Mouse (Mus musculus) urinary bladder, postnatal 4 days (tissue): ENCODE results near the gene Cnp.
A peak's percentile ranks its signal among the peaks of the same experiment; 100 is the strongest.

Experiments
- DNase-seq, 2 experiments: peaks; one replicate each; pipeline ENCODE4 v3.0.0; 2021 to 2022; ENCODE audit warnings: low spot score in 2 of 2

The Cnp gene

DNA sequence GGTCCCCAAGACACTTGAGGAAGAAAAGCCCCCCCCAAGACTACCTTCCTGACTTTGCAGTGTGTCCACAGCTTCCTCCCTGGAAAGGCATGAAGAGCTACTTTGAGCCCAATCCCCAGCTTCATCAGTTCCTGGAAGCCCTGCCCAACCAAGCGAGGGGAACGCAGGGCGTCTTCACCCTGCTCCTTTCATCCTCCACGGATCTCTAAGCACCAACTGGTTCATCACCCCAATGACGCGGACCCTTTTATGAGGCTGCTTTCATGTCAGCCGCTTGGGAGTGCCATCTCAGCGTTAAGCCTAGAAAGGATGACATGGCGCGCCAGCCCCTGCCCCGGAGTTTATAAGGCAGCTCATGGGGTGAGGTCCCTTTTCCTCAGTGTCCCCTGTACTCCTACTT is 45.3 kb downstream of the Cnp start, which contains the start of gene Dnajc7:
Gene Dnajc7, minus strand, starts transcription at position 187 of the 400 bp plus-strand sequence.
- no peak for DNase-seq

- DNase-seq, result peak; percentile 92 to 94
These were observed 48.0 kb downstream of the Cnp start for GRCm38 (mm10) chr11:100622714-100623113.

- DNase-seq, result no peak
These were observed 49.2 kb downstream of the Cnp start for GRCm38 (mm10) chr11:100623867-100624266.

DNA sequence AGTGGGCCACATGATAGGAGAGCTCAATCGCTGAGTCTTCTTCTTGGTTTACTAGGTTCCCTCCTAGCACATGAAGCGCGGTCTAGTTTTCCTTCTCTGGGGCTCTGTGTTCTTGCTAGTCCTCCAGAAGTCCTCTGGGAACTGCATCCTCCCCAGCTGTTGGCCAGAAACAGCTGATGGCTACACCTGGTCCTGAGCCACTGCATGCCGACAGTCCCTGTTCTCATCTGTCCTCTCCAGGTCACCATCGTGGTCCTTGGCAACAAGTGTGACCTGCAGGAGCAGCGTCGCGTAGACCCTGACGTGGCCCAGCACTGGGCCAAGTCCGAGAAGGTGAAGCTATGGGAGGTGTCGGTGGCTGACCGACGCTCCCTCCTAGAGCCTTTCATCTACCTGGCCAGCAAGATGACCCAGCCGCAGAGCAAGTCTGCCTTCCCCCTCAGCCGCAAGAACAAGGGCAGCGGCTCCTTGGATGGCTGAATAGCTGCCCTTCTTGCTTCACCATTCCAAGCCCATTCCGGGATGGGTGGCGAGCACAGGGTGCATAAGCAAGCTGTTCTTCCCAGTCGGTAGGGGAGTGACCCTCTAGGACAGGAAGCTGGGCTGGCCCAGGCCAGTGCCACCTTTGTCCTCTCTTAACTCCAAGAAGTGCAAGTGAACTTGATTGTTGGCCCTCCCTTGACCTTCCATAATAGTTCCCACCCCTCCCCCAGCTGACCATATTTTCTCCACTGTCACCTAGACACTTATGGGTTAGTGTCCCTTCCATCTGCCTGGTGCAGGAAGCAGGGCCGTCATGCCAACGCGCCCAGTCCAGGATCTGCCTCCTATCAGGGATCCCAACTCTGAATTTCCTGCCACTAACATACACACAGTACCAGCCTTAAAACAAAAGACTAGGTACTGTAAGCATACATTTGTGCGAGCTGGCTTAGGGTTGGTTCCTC is 51.3 kb downstream of the Cnp start:
- no peak for DNase-seq

- peak; percentile 64 to 81 for DNase-seq
These were observed 52.0 kb downstream of the Cnp start for GRCm38 (mm10) chr11:100626701-100627195.

DNA sequence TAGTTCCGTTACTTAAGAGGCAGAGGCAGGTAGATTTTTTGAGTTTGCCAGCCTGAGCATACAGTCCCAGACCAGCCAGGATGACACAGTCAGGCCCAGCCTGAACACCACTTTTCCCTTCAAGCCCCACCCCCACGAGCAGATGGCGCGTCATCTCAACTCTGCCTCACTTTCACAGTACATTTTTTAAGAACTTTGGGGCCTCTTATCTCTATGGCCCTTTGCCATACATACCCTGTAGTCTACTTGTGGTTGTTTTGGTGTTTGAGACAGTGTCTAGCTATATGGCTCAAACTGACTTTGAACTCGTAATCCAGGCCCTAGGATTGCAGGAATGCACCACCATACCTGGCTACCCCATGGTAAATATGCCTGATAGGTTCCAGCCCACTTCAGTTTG is 53.4 kb downstream of the Cnp start:
- no peak for DNase-seq

- no peak for DNase-seq
These were observed 54.2 kb downstream of the Cnp start for GRCm38 (mm10) chr11:100628862-100629352.

- no peak for DNase-seq
These were observed 59.8 kb downstream of the Cnp start for GRCm38 (mm10) chr11:100634530-100634929.

DNA sequence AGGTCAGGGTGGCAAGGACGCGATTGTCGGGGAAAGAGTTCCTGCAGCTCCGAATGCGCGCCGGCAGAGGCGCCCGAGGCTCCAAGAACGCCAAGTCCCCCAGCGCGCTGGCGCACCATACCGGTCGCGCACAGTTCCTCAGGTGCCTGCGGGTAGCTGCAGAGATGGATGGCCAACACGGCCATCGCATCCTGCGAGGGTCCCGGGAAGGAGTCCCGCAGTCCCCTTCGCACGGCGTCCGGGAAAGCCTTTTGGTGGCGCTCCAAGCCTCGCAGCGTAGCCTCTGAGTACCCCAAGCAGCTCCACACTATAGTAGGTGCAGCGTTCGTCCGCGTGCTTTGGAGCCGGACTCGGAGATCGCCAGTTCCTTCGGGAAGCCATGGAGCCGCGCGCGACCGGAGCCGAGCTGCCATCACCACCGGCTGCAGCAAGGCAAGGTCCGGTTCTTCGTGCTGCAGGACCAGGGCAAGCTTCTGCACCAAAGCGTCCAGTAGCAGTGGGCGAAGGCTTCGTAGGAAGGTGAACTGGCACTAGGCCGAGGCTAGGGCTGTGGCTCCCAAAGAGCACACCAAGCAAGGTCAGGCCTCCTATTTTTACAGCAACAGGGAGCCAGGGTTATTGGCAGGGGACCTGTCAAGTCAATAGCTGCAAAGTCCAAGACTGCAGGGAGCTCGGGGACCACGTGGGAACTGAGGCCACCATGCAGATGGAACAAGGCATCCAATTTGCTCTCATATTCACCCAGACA is 65.6 kb downstream of the Cnp start:
- no peak for DNase-seq
